Mouse (Mus musculus): ENCODE measurements around the gene Scrg1.
"Not testable (repeated sequence)": the region's sequence is repeated elsewhere in the genome, so short reads cannot be mapped to it uniquely, and the experiment has no call there.

Gene Scrg1

DNA sequence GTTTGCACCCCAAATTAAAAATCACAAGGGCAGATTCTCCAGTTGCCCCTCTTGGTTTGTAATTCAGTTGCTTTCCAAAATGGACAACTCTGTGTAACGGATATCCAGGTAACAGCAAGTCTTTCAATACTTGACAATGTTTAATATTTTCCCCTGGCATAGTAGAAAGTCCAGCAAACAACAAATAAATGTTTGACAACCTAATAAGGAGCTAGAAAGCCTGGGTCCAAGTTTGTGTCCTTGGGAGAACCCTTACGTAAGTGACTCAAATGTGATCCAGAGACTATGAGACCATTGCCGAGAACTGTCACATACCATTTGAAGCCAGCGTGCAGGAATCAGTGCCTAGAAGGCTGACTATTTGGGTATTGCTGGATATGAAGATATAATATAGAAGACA, 3.8 kb upstream of the Scrg1 start:
- in situ Hi-C loops (cut with MseI, MboI) = no loop called here

DNA sequence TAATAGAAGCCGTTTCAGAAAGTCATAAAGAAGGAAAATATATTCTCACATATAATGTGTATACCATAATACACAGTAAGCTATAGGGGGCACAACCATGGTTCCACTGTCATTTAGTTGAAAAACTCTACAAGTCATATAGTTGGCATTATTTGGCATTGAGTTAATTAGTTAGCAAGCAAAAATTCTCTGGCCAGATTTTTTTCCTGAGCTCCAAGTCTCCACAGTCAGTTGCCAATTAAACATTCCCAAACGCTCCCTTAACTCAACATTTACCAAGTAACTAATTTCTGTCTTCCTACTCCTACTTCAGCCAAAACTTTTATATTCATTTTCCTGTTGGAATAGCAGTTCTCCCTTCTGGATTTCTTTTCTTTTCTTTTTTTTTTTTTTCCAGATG, 2.4 kb upstream of the Scrg1 start:
- in situ Hi-C loops (cut with MseI, MboI) = no loop called here

DNA sequence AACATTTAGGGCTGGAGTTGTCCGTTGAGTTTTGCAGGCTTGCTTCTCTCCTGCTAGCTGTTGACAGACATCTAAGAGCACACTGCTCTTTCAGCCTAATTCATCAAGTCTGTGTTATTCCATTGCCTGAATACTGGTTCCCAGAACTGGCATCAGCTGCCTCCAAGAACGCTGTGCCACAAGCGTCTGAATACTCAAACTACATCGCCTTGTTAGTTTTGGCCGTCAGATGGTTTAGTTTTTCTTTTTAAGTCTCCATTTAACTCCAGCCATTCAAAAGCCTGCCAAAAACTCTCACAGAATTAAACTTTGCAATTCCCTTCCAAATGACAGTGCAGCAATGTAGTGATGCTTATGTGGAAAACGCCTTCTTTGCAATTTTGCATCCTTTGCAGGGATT, 1.4 kb downstream of the Scrg1 start:
- in situ Hi-C loops (cut with MseI, MboI) = no loop called here

DNA sequence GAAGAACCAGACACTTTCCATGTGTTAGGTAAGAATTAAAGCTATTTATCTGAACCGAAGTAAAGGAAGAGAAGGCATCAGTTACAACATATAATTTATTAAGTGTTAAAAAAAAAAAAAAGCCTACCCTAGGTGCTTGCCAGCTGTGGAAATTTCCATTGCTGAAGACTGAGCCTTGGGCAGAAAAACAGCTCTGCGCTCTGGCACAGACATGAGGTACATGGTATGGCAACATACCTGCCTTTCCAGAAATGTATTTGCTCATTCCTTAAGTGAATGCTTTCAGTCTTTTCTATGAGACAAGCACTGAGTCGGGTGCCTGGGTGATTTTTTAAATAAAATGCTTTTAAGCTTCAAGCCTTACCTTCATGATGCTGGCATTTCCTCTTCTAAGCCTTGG, 2.2 kb downstream of the Scrg1 start:
- in situ Hi-C loops (cut with MseI, MboI) = no loop called here

DNA sequence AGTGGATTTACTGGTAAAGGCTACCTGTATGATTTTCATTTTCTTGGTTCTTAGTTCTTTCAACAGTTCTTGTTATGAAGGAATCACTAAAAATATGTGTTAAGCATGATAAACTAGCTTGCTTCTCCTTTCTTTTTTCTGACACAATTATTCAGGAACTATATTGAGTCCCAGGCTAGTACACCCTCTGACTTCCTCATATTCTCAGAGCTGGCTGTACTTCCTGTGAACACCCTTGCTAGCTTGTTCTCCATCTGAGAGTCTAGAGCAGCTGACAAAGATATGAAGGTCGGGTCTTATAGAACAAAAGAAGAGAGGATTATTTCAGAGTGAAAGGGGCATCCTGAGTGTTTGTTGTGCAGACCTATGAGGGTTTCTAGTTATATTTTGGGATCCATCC, 7.1 kb downstream of the Scrg1 start:
- in situ Hi-C loops (cut with MseI, MboI) = no loop called here

DNA sequence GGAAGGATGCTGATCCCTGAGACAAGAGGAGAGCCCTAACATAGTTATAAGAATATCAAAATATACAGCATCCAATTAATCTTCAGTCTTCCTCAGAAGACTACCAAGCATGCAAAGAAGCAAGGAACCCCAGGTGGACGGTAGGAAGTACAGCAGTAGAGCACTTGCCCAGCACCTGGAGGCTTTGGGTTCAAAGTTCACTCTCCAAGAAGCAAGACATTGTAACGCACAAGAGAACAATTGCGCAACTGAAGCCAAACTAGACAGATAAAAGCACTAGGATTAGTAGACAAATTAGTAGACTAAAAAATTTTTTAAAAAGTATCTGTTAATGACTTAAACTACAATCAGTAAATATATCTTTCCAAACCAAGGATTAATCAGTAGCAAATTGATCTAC, 8.0 kb downstream of the Scrg1 start:
- in situ Hi-C loops (cut with MseI, MboI) = no loop called here

DNA sequence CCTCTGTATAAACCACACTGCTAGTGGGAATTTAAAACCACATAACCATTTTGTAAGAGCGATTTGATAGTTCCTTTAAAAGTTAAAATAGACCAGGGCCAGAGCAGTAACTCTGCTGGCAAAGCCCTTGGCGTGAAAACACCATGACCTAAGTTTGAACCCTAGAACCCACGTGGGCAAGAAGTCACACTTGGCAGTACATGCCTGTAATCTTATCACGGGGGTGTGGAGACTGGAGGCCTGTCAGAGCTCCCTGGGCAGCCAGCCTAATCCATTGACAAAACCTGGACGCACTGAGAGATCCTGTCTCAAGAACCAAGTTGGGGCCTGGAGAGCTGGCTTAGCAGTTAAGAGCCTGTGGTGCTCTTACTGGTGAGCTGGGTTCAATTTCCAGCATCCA, 12.9 kb downstream of the Scrg1 start:
- in situ Hi-C loops (cut with MseI, MboI) = no loop called here

DNA sequence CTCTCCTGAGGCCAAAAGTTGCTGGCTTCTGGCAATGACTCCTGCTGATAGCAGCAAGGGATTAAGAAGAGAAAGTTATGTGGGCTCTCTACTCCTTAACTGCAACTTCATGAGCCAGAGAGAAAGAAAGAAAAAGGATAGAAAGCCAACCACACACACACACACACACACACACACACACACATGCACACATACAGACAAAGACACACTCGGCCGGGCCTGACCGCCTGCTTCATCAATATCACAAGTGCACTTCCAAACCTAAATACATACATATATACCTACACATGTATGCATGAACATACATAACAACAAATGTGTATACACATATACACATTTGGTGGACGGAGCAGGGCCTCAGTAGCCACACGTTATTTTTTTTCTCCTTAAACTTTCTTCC, 15.1 kb downstream of the Scrg1 start:
- in situ Hi-C loops (cut with MseI, MboI) = no loop called here

DNA sequence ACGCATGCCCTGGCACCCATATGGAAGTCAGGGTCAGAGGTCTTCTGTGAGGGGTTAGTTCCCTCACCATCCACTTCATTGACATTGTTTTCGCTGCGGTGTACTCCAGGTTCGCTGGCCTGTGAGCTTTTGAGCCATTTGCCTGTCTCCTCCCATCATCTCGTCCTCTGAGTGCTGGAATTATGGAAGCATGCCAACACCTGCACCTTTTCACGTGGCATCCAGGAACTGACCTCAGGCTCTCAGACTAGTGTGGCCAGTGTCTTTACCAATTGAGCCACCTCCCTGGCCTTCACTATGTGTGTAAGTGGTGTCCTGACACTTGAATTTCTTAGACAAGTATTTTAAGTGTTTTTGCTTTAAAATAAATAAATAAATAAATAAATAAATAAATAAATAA, 18.0 kb downstream of the Scrg1 start:
- in situ Hi-C loops (cut with MseI, MboI) = no loop called here

DNA sequence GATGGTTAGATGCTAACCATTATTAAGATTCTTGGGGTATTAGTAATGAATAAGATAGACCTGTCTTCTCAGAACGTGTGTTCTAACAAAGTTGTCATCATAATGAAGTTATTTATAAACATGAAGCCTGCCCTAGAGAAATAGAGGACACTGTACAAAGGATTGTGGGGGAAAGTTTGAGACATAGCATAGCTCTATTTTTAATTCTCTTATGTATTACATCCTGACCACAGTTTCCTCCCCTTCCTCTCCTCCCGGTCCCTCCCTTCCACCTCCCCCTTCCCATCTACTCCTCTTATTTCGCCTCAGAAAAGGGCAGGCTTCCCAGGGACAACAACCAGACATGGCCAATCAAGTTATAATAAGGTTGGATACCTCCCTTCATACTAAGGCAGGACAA, 22.7 kb downstream of the Scrg1 start:
- in situ Hi-C loops (cut with MseI, MboI) = no loop called here

DNA sequence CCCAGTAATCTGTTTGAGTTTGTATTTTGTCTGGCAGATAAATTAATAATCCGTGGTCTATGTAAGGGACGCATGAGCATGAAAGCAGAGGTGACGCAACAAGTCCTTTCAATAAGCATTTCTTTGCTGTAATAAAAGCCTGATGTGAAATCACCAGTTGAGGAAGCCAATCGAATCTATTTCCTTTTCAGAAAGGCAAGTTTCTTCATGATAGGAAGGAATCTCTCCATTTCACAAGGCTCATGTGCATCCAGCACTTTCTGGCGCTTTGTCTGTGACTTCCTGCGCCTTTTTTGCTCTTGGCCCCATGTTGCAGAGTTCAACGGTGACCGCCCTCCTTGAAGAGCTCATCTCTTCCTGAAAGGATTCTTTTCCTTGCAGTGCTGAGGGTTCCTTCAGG, 24.0 kb downstream of the Scrg1 start:
- in situ Hi-C loops (cut with MseI, MboI) = no loop called here

DNA sequence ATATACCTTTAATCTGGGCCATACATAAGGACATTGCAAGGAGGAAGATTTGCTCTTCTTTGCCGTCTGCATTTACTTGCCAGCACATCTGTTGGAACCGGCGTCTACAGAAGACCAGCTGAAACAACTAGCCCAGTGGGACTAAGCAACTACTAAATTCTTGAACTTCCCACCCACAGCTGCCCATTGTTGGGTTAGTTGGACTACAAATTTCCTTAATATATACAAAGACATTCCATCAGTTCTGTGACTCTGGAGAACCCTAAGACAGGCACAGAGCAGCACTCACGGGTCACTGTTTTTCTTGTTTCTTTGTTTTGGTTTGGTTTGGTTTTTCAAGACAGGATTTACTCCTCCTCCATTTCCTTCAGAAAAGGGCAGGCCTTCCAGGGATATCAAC, 24.9 kb downstream of the Scrg1 start:
- in situ Hi-C loops (cut with MseI, MboI) = no loop called here

DNA sequence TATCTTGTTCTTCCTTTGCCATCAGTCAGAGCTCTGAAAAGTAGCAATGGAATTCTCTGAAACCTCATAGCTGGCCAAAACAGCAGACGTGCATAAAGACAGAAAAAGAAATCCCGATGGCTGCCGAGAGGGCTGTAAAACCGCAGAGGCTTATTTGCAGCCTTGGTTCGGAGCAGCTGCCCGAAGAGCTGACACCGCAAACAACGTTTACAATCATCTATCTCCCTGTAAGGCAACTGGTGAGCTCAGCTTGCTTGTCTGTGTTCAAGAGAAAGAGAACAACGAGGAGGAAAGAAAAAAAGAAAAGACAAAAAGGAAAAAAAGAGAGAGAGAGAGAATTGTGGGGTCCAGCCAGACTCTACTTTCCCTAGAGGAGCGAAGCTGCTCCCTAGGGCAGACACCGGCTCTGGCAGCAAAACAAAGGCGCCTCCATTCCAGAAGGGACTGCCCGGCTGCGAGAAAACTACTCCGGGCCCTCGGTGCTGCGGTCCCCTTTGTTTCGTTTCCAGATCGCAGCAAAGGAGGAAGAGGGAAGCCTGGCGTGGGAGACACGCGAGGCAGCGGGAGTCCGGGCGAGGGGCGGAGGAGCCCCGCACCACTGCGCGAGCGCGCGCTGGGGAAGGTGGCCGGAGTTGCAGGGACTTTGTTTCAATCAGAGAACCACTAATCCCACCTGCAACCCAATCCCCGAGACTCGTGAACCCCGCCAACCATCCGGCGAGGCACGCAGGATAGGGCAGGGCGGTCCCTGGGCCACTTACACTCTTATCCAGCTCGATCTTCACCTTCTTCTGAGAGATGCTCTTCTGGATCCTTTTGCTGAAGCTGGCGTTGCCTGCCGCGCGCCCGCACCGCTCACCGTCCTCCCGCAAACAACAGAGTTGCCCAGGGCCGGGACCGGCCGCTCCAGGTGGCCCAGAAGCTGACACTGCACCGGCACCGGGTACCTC, 31.0 kb downstream of the Scrg1 start:
- in situ Hi-C loops (cut with MseI, MboI) = no loop called here

DNA sequence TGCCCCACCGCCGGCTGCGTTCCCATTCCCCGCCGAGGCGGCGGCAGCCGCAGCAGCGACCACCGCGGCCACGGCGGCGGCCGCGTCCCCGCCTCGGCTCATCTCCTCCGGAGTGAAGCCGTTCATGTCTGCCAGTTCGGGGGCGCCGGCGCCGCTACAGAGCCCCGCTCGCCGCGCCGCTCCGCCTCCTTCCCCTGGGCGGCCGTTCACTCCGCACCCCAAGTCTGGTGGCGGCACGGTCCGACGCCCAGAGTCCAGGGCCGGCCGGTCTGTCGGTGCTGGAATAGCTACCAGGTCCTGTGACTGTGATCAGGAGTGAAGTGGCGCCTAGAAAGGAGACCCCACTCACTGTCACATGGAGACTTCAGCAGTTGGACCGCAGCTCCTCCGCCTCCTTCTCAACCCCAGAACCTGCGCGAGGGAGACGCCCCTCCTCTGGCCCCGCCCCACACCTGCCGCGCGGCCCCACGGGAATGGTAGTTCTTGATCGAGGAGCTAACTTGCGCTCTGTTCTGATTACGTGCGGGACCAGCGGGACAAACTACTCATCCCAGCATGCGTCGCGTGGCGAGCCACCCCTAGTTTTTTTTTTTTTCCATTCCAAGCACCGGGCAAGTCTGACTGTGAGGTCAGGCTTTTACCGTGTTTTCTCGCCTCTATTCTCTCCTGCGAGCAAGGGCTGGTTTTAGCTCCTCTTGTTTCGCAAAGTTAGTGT, 31.9 kb downstream of the Scrg1 start, which contains the start of gene Sap30:
Gene Sap30 (minus strand): TSS at position 420 of the 715 bp plus-strand sequence.
- in situ Hi-C loops (cut with MseI, MboI) = no loop called here

DNA sequence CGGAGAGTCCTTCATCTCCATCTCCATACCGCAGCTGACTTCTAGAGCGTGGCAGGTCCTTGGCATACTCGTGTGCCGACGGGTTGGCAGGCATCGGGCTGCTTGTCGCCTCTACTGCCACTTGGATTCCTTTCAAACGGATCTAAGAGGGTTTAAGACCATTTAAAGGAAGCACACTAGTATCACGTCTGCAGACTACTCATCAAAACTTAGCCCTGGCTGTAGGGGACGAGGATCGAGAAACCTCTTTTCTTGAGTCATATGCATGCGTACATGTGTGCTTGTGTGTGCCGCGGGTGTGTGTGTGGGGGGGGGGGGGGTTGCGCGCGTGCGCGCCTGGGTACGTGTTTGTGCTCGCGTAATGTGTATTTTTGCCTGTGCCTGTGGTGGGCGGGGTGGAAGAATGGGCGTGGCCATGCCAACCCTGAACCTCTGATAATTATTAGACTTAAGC, 32.6 kb downstream of the Scrg1 start:
- in situ Hi-C loops (cut with MseI, MboI) = no loop called here

DNA sequence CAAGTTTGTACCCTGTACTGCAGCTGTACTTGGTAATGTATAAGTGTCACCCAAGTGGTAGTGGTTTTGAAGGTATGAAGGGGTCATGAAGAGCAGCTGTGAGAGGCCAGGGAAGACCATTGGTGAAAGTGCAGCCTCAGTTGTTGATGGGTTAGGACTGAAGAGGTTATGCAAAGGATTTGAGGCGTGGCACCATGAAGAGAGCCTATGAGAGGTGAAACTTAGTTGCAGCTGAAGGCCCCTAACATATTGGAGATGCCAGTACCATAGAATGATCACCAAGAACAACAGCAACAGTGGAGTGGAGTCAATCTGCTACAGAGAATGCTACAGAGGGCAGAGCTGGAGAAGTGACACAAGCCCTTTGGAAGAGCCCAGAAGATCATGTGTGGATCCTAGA, 33.6 kb downstream of the Scrg1 start:
- in situ Hi-C loops (cut with MseI, MboI) = no loop called here

DNA sequence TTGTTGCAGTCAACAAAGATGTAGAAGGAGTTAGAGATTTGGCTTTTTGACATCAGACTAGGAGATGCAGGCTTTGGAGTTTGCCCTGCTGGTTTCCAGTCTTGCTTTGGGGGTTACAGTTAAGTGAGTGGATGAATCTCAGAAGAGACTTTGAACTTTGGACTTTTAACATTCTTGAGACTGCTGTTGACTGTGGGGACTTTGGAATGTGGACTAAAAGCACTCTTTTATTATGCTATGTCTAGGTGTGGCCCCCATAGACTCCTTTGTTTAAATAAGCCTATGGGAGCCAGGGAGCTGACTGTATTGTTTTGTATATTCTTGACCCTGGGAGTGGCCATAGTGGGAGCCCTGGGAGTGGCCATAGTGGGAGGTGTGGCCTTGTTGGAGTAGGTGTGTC, 34.2 kb downstream of the Scrg1 start:
- in situ Hi-C loops (cut with MseI, MboI) = no loop called here

DNA sequence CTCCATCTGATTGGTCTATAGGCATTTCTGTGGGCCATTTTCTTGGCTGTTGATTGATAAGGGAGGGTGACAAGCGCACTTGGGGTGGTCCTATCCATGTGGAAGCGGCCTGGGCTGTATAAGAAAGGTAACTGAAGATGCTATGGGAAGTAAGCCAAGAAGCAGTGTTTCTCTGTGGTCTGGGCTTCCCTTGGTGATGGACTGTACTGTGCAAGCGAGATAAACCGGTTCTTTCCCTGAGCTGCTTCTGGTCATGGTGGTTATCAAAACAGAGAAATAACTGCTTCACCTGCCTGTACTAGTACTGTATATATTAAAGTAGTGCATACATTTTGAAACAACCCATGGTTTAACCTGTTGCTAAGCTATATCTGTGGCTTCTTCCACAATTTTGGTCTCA, 36.1 kb downstream of the Scrg1 start:
- in situ Hi-C loops (cut with MseI, MboI) = no loop called here

DNA sequence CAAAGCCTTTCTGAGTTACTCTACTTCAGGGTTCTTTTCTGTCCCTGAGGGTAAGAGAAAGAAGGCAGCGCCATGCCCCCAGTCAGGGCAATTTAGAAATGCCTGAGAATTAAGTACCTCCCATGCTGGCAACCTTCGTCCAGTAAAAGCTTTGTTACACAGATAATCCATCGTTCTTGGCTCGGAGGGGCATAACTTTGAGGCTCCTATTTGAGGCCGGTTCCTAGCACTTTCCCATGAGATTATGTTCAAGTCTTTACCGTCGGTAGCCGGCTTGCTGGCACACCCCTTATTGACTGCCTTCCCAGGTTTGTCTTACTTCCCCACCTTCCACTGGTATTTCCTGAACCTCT, 42.7 kb downstream of the Scrg1 start:
- in situ Hi-C loops (cut with MseI, MboI) = no loop called here

DNA sequence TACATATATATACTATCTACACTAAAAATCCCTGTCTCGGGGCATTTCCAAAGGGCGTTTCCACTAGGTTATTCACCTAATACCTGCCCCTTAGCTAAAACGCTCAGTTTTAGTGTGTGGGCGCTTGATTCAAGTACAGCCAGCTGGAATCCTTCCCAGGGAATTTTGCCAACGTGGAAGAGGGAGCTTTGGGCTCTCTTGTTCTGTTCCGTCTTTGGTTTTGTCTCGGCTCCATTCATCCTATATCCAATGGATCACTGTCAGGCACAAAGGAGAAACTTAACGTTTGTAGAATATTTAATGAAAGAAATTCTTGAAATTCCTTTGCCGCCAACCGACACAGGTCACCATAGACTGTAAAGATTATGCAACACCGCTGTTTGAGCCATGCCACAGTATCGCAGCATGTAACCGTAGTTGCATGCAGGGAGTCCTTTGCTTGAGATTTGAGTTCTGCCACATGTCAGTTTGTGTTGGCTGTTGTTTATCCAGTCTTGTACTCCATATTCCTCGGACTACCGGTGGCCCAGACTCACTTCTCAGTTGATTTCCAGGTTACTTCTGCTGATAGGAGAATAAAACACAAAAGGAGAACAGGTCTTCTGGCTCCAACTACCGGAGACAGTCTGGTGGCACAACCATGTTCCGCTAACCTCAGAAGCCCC, 43.3 kb downstream of the Scrg1 start:
- in situ Hi-C loops (cut with MseI, MboI) = no loop called here

DNA sequence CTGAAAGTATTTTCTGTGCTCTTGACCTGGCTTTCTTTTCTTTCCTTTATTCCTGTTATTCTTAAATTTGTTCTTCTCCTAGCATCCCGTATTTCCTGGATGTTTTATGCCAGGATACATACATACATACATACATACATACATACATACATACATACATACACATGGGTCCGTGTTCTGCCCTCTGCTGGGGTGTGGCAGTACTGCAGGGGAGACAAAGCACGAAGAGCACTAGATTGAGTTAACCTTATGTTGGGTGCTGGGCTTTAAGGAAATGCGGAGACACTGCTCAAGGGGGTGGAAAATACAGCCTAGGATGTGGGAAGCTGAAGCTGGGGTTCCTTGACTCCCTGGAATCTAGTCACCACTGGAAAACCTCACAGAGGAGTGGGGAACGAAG, 47.9 kb downstream of the Scrg1 start:
- in situ Hi-C loops (cut with MseI, MboI) = no loop called here

DNA sequence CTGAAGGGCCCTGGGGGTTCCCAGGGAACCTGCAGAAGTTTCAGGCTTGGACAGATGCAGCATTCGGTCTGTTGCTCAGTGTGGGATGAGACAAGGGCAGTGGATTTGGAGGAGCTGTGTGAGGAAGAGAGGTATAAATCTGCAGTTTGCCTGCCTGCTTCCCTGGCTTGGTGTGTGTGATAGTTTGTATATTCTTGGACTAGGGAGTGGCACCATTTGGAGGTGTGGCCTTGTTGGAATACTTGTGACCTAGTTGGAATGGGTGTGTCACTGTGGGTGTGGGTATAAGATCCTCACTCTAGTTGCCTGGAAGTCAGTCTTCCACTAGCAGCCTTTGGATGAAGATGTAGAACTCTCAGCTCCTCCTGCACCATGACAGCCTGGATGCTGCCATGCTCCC, 49.8 kb downstream of the Scrg1 start:
- in situ Hi-C loops (cut with MseI, MboI) = not testable (repeated sequence)
